8 mouse cellular contexts compared by ENCODE assay signal in the genomic region with DNA sequence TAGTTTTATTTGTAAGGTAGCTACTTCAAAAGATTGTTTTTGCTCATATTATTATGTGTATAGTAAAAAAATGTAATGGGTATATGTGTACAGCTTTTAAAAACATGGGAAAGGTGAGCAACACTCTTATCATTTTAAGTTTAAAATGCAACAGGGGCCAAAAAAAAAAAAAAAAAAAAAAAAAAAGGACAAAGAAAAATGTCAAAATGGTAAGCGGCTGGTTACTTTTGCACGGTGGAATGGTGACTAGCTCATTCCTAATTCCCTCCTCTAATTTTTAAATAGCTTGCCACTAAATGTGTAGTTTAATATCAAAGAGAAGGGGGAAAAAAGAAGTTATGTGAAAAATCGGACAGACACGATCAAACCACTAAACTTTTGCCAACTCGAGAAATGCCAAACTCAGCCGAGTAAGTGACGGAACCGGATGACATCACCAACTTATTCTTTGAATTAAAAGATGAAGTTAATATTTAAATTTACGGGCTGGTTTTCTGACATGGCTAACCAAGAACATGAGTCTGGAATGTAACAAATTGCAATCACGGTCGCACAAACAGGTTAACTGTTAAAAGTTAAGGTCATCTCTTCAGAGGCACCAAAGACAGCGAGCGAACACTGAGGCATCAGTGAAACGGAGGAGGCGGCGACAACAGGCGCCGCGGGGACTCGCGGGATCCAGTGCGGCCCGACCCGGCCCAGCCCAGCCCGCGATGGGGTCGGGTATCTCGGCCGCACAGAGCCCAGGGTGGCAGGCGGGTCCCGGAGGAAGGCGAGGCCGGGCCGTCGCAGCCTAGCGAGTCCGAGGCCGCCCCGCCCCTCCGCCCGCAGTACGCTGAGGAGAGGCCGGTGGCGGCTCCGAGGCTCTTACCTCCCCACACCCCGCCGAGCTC. TPM values are rescaled to one million over a fixed set of nuclear protein-coding genes. Genes with fewer than 3 reads are reported as not detected.
A peak's percentile ranks its signal among the peaks of the same experiment; 100 is the strongest.
DNase-seq lines count a peak whose midpoint lies in the region; ATAC-seq and TF ChIP-seq lines count a peak whose summit lies in the region.

No protein-coding gene starts in this region.

- WGBS in kidney, postnatal 0 days, result 3% methylated on average over 27 of the region's 47 CpGs
- WGBS in hindbrain, embryonic 13.5 days, result 3% methylated on average over 47 of the region's 47 CpGs
- WGBS in midbrain, embryonic 13.5 days, result 3% methylated on average over 37 of the region's 47 CpGs

- peak; percentile 62 for DNase-seq in kidney, postnatal 0 days (ENCODE audit: low spot score)
- DNase-seq in kidney, adult 9 months, result no peak
- DNase-seq in layer of hippocampus, adult 9-10 months (ENCODE audit: low spot score), result no peak
- DNase-seq in layer of hippocampus, postnatal 36 days, result no peak
- DNase-seq in thymus, postnatal 14 days, result no peak

- no peaks in the 10 kb centered on the region for H3K4me1 ChIP-seq in kidney, postnatal 0 days (replicated peaks; ENCODE audit: insufficient read depth, low read length)
- peaks cover 13% of the 10 kb centered on the region for H3K4me1 ChIP-seq in bone marrow macrophage, adult 2 months (ENCODE audit: control insufficient read depth, insufficient read depth, low read length)
- H3K4me1 ChIP-seq in hindbrain, embryonic 13.5 days (replicated peaks), result peaks cover 12% of the 10 kb centered on the region
- H3K4me1 ChIP-seq in midbrain, embryonic 13.5 days (replicated peaks), result peaks cover 16% of the 10 kb centered on the region

- peak overlapping the region; percentile 76 for H3K4me2 ChIP-seq in kidney, postnatal 0 days (ENCODE audit: low read length)
- H3K4me2 ChIP-seq in hindbrain, embryonic 13.5 days, result peak overlapping the region; percentile 67
- peak overlapping the region; percentile 71 for H3K4me2 ChIP-seq in midbrain, embryonic 13.5 days (replicated peaks)

- H3K27ac ChIP-seq in kidney, postnatal 0 days, result peak overlapping the region; percentile 97
- H3K27ac ChIP-seq in bone marrow macrophage, adult 2 months (ENCODE audit: insufficient read depth, low read depth, low read length), result peak overlapping the region; percentile 73
- peak overlapping the region; percentile 95 for H3K27ac ChIP-seq in hindbrain, embryonic 13.5 days
- H3K27ac ChIP-seq in midbrain, embryonic 13.5 days, result peak overlapping the region; percentile 95

- no peaks in the 10 kb centered on the region for H3K36me3 ChIP-seq in kidney, postnatal 0 days (ENCODE audit: insufficient read depth, low read length)
- H3K36me3 ChIP-seq in hindbrain, embryonic 13.5 days, result no peaks in the 10 kb centered on the region
- no peaks in the 10 kb centered on the region for H3K36me3 ChIP-seq in midbrain, embryonic 13.5 days

- H3K4me3 ChIP-seq in kidney, postnatal 0 days (replicated peaks; ENCODE audit: low read depth, low read length), result peak overlapping the region; percentile 75
- H3K4me3 ChIP-seq in bone marrow macrophage, adult 2 months (ENCODE audit: insufficient read depth, low read length), result peak overlapping the region; percentile 66
- peak overlapping the region; percentile 74 for H3K4me3 ChIP-seq in hindbrain, embryonic 13.5 days
- H3K4me3 ChIP-seq in midbrain, embryonic 13.5 days (replicated peaks), result peak overlapping the region; percentile 60

- H3K9ac ChIP-seq in kidney, postnatal 0 days (ENCODE audit: low read depth, low read length), result peak overlapping the region; percentile 83
- peak overlapping the region; percentile 84 for H3K9ac ChIP-seq in hindbrain, embryonic 13.5 days
- peak overlapping the region; percentile 85 for H3K9ac ChIP-seq in midbrain, embryonic 13.5 days (replicated peaks)

- H3K9me3 ChIP-seq in kidney, postnatal 0 days (replicated peaks; ENCODE audit: low read length), result no peaks in the 10 kb centered on the region
- H3K9me3 ChIP-seq in hindbrain, embryonic 13.5 days, result no peaks in the 10 kb centered on the region
- H3K9me3 ChIP-seq in midbrain, embryonic 13.5 days, result no peaks in the 10 kb centered on the region

- ATAC-seq in kidney, postnatal 0 days (replicated peaks; ENCODE audit: low FRiP score, low read depth), result no peak
- peak; percentile 93 for ATAC-seq in hindbrain, embryonic 13.5 days (ENCODE audit: low FRiP score)
- peak; percentile 95 for ATAC-seq in midbrain, embryonic 13.5 days

- no peak for TF ChIP-seq CTCF in kidney, postnatal 0 days (IDR thresholded peaks at IDR 0.05; ENCODE audit: low read depth)
- no peak for TF ChIP-seq CTCF in bone marrow macrophage, adult 2 months (IDR thresholded peaks at IDR 0.05; ENCODE audit: low read depth, low read length)

- no peaks in the 10 kb centered on the region for H3K27me3 ChIP-seq in kidney, postnatal 0 days (ENCODE audit: insufficient read depth, low read length)
- no peaks in the 10 kb centered on the region for H3K27me3 ChIP-seq in hindbrain, embryonic 13.5 days
- no peaks in the 10 kb centered on the region for H3K27me3 ChIP-seq in midbrain, embryonic 13.5 days

- 0 out of 2 replicates have a peak, but pooled peaks have one; percentile 0 for TF ChIP-seq POLR2A in bone marrow macrophage, adult 2 months (IDR thresholded peaks at IDR 0.05; ENCODE audit: borderline replicate concordance, low read depth, low read length)

RNA-seq across cellular contexts. Expression of gene Zfyve16, which starts 0.6 kb away (rescaled TPM):
- 9.2 and 10.1 TPM in 2 replicates for polyA plus RNA-seq in kidney, postnatal 0 days (2015; fragmentation: Nextera tagmentation; extraction: Ambion mirVana)
- 15.0 and 16.4 TPM in 2 replicates for polyA plus RNA-seq in bone marrow macrophage, adult 2 months (2012; ENCODE audit: insufficient read depth, insufficient read length, missing spikeins)
- polyA plus RNA-seq in hindbrain, embryonic 13.5 days (2015; fragmentation: Nextera tagmentation; extraction: Ambion mirVana), result 11.2 and 11.5 TPM in 2 replicates
- 11.3 and 12.3 TPM in 2 replicates for polyA plus RNA-seq in midbrain, embryonic 13.5 days (2015; fragmentation: Nextera tagmentation; extraction: Ambion mirVana)
- 10 to 100 TPM; 17.4 to 18.7 TPM for total RNA-seq in layer of hippocampus, postnatal 36 days (2021)

RNA-seq across cellular contexts. Expression of gene Spz1, which starts 45.9 kb away (rescaled TPM):
- not detected in 2 replicates for polyA plus RNA-seq in kidney, postnatal 0 days (2015; fragmentation: Nextera tagmentation; extraction: Ambion mirVana)
- polyA plus RNA-seq in bone marrow macrophage, adult 2 months (2012; ENCODE audit: insufficient read depth, insufficient read length, missing spikeins), result not detected in 2 replicates
- polyA plus RNA-seq in hindbrain, embryonic 13.5 days (2015; fragmentation: Nextera tagmentation; extraction: Ambion mirVana), result not detected in 2 replicates
- polyA plus RNA-seq in midbrain, embryonic 13.5 days (2015; fragmentation: Nextera tagmentation; extraction: Ambion mirVana), result not detected in 2 replicates
- total RNA-seq in layer of hippocampus, postnatal 36 days (2021), result not detected

RNA-seq across cellular contexts. Expression of gene Fam151b, which starts 46.3 kb away (rescaled TPM):
- 0.22 and 0.34 TPM in 2 replicates for polyA plus RNA-seq in kidney, postnatal 0 days (2015; fragmentation: Nextera tagmentation; extraction: Ambion mirVana)
- 11.1 and 12.5 TPM in 2 replicates for polyA plus RNA-seq in bone marrow macrophage, adult 2 months (2012; ENCODE audit: insufficient read depth, insufficient read length, missing spikeins)
- 0.17 and 0.27 TPM in 2 replicates for polyA plus RNA-seq in hindbrain, embryonic 13.5 days (2015; fragmentation: Nextera tagmentation; extraction: Ambion mirVana)
- polyA plus RNA-seq in midbrain, embryonic 13.5 days (2015; fragmentation: Nextera tagmentation; extraction: Ambion mirVana), result 0.17 and 0.22 TPM in 2 replicates
- 10 to 100 TPM in 1 of 2 experiments, 1 to 10 TPM in 1; 9.3 to 10.6 TPM for total RNA-seq in layer of hippocampus, postnatal 36 days (2021)
